Mouse (Mus musculus): ENCODE measurements around the gene Eps8.

Gene Eps8

GRCm38 (mm10) chr6:137608160-137608930 lies 46.3 kb downstream of the Eps8 start:
- no peak for DNase-seq

DNA sequence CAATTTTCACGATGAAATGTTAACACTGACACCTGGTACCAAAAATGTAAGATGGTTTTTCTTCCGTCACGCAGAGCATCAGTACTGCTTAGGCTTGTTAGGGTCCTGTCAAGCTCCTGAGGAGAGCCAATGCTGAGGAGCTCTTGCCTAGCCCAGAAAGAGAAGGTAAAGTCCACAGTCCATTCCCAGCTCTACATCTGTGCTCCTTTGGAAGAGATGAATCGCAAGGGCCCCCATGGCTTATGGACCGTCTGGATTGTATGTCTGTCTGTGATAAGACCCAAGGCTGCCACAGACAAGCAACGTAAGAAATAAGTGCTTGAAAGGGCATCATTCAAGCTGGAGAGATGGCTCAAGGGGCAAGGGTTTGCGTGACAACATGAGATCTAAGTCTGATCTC lies 48.1 kb downstream of the Eps8 start:
- no peak for DNase-seq

DNA sequence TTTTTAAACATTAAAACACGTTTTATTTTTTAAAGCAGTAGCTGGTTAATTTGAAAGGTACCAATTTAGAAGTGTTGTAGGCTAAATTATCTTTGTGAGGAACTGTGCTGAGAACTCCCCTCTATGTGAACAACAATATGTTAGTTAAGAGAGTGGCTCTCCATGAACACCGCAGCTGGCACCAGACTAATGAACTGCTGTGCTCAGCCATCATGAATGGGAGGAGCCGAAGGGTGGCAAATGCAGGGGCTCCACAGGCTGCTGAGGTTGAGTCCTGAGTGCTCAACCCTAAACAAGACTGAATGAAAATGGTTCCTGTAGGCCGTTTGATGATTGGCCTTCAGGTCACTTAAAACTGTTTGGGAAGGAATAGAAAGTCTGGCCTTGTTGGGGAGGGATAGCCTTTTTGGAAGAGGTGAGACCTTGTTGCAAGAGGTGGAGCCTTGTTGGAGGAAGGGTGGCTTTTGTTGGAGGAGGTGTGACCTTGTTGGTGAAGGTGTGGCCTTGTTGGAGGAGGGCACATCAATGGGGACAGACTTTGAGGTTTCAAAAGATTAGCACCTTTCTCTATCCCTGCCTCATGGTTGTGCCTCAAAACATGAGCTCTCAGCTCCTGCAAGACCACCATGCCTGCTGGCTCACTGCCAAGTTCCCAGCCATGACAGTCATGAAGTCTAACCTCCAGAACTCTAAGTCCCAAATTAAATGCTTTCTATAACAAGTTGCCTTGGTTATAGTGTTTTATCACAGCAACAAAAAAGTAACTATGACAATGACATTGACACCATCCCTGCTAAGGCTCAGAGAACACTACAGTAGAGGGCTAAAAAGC lies 50.0 kb downstream of the Eps8 start:
- DNase-seq = no peak

GRCm38 (mm10) chr6:137598306-137598705 lies 56.4 kb downstream of the Eps8 start:
- DNase-seq = no peak

- DNase-seq = no peak
Observed at GRCm38 (mm10) chr6:137597442-137598058, 57.1 kb downstream of the Eps8 start.

GRCm38 (mm10) chr6:137592582-137592981 lies 62.1 kb downstream of the Eps8 start:
- no peak for DNase-seq

- DNase-seq = no peak
Observed at GRCm38 (mm10) chr6:137589245-137589618, 65.4 kb downstream of the Eps8 start.

DNA sequence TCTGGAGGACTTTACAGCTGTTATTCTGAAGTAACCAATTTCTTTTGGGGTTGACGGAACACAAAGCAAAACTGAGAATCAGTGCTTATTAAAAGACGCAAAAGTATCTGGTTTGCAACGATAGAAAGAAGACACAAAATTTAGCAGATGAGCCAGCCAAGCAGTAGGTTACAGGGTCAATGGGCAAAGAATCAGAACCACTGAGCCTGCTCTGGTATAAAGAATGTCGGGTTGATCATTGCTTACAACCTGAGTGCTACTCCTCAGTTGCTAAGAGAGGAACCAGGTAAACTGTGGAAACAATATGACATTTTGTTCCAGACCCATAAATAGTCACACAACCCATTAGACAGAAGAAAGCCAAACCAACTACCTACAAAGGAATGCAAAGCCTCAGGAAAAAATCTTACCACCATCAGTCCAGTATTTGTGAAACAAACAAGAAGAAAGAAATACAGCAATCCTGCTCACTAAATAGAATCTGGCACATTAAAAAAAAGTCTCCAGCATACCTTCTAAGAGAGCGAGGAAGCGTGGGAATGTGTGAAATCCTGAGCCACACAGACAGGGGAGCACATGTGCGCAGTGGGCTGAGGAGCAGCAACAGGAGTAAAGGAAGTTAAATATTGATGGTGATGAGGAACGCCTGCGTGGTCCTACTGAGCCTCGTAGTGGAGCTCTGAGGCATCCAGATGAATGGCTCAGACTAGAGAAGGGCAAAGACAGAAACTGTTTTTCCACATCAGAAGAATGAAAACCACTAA lies 66.0 kb downstream of the Eps8 start:
- DNase-seq = peak; percentile 67

DNA sequence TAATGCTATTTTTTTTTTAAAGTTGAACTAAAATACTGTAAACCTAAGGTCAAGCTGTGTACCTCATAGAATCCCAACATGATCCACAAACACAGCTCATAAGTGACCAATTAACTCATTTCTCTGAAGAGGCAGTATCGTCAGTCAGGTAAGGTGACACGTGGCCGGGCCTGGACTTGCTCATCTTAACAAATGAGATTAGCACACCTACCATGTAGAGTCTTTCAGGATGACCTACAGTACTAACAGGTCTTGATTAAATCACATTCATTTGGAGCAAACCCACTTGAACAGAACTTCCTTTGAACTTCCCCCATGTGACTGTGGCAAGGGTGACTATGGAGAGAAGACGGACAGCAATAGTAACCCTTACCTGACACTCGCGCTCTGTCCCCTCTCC lies 66.8 kb downstream of the Eps8 start:
- no peak for DNase-seq

- no peak for DNase-seq
Observed at GRCm38 (mm10) chr6:137585229-137585628, 69.4 kb downstream of the Eps8 start.

- DNase-seq = no peak
Observed at GRCm38 (mm10) chr6:137583056-137583455, 71.6 kb downstream of the Eps8 start.

DNA sequence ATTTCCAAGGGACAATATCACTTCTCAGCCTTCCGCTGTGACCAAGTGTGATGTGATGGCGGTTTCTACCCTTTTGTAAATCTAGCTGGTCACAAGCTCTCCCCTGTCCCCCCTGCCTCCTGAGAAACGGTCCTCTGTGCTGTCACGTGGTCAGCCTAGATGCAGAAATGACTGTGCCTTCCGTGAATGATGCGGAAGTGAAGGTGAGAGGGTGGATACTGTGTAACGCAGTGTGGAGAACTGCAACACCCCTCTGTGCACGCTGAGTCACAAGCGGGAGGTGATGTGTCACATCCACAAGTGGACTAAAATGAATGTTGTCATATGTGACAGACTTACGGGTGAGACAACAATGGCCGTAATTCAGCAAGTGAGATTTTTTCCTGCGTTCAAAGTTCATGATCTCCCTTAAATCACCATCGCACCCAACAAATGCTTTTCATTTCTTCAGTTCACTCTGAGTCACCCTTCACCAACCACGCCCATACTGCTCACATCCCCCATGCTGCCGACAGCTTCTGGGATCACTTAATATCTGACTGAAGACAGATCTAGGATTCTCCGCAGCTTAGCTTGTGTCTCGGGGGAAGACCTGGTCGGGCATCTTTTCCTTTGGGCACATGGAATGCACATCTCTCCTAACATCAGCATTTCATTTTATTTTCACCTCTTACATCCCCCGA lies 72.3 kb downstream of the Eps8 start:
- no peak for DNase-seq

DNA sequence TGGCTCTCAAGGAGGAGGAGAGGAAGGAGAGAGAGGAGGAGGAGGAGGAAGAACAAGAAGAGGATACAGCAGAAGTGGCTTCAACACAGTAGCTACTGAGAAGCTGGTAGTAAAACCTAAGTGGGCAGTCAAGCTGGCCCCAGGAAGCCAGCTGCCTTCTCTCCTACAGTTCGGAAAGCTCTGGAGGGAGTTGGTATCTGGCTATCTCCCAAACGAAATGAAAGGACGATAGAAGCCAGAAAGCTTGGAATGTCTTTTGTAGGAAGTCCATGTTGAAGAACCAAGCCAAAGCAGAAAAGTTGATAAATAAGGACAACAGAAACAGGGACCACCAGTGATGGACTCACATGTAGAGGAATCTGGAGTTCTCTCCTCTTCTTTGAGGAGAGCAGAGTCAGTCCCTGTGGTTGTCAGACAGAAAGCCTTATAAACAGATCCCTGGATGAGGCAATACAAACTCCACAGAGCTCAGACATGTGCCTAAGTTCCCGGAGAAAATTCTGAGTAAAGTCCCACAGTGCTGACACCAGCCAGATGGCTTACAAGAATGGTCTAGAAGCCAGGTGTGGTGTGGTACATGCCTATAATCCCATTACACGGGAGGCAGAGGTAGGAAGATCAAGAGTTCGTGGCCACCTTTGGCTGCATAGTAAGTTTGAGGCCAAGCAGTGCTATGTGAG lies 73.2 kb downstream of the Eps8 start:
- no peak for DNase-seq

- no peak for DNase-seq
Observed at GRCm38 (mm10) chr6:137580503-137580902, 74.2 kb downstream of the Eps8 start.

DNA sequence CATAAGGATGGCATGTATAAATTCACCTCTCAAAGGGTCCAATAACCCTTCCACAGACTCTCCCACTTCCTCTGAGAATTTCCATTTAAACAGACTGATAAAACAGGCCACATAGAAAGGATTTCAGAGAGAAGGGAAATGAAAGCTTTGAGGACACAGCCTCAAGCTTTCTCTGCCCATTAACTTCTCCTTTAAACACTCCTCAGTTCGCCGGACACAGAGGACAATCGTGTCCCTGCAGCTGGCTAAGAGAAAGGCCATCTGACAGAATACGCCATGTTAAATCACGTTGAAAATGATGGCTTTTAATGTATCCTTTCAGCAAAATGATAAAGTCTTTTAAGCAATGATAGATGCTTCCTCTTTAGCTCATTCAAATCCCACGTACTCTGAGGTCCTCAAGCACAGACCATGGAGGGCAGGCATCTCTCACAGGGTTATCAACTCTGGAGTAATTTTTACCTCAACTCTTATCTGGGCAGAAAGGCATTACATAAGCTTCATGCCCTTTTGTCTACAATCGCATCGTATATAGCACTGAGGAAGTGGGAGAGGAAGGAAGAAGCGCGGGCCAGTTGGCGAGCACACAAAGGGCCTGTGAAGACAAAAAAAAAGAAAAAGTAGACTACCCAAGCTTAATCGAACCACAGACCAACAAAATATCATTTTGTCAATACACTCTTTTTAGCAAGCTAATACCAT lies 77.9 kb downstream of the Eps8 start:
- DNase-seq = no peak

DNA sequence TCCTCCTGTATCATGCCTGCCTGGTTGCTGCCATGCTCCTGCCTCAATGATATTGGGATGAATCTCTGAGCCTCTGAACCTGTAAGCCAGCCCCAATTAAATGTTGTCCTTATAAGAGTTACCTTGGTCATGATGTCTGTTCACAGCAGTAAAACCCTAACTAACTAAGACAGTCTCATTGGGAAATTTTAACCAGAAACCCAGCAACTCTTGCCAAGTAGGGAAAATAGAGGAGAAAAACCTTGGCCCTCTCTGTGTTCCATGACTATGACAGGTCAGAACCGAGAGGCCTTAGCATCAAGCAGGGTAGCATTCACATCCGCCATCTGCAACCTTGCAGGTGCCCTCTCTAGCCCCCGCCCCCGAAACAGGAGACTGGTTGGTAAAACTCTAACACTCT lies 78.6 kb downstream of the Eps8 start:
- no peak for DNase-seq

- DNase-seq = no peak
Observed at GRCm38 (mm10) chr6:137573897-137574296, 80.8 kb downstream of the Eps8 start.

- DNase-seq = no peak
Observed at GRCm38 (mm10) chr6:137570718-137571131, 84.0 kb downstream of the Eps8 start.

GRCm38 (mm10) chr6:137570019-137570418 lies 84.7 kb downstream of the Eps8 start:
- no peak for DNase-seq

GRCm38 (mm10) chr6:137569071-137569470 lies 85.6 kb downstream of the Eps8 start:
- DNase-seq = no peak

DNA sequence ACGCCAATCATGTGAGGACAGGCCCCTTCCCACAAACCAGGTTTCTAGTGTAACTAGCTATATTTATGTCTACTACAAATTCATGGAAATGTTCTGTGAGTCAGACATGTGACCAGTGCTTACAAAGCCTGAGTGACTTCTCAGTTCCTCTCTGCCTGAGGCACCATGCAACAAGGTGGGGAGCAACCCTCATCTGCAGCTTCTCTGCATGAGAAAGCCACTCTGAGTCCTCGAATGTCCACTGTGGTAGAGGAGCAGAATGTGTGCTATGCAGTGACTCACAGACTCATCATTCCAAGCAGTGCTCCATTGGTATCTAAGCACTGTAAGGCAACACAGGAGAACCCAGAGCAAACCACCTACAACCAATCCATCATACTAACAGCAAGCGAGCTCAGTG lies 88.8 kb downstream of the Eps8 start:
- no peak for DNase-seq
